In genomic region chr11:6138233-6138950, GRCm38 (mm10) we compare ENCODE assay signal across 16 mouse cellular contexts.
"Had no signal": no experiment of that assay in that cellular context is flagged by ENCODE, and none has a peak within 500 bp of the region (broad histone marks: within the 10 kb centered on the region; RNA-seq: fewer than 3 reads in every experiment).

No protein-coding gene starts in this region.

- H3K9ac ChIP-seq: limb, embryonic 15.5 days; liver, embryonic 12.5 days; lung, embryonic 14.5 days; midbrain, embryonic 15.5 days; neural tube, embryonic 13.5 days had no signal

- H3K27ac ChIP-seq: kidney, postnatal 0 days; limb, embryonic 15.5 days; liver, embryonic 12.5 days; midbrain, embryonic 10.5 days; midbrain, embryonic 15.5 days; neural tube, embryonic 13.5 days had no signal

- H3K4me2 ChIP-seq: limb, embryonic 15.5 days; liver, embryonic 12.5 days; lung, embryonic 14.5 days; midbrain, embryonic 15.5 days; neural tube, embryonic 13.5 days had no signal

- DNase-seq: kidney, adult 9 months; kidney, postnatal 36 days; layer of hippocampus, adult 9-11 months; layer of hippocampus, postnatal 36 days; lung, embryonic 14.5 days; lung, postnatal 10 days; lung, postnatal 4 days; retina, postnatal 1 day; right cerebral cortex, postnatal 14 days; thymus, postnatal 36 days had no signal

- H3K4me3 ChIP-seq: limb, embryonic 15.5 days; liver, embryonic 12.5 days; midbrain, embryonic 10.5 days; midbrain, embryonic 15.5 days; neural tube, embryonic 13.5 days had no signal

- ATAC-seq: liver, embryonic 12.5 days; midbrain, embryonic 15.5 days had no signal

- H3K9me3 ChIP-seq: limb, embryonic 15.5 days; liver, embryonic 12.5 days; midbrain, embryonic 10.5 days; midbrain, embryonic 15.5 days; neural tube, embryonic 13.5 days had no signal

- H3K4me1 ChIP-seq: limb, embryonic 15.5 days; liver, embryonic 12.5 days; midbrain, embryonic 10.5 days; midbrain, embryonic 15.5 days; neural tube, embryonic 13.5 days had no signal

- H3K27me3 ChIP-seq: limb, embryonic 15.5 days; liver, embryonic 12.5 days; midbrain, embryonic 15.5 days; neural tube, embryonic 13.5 days had no signal

- H3K36me3 ChIP-seq: midbrain, embryonic 15.5 days; neural tube, embryonic 13.5 days had no signal
